Mouse (Mus musculus): ENCODE measurements around the gene Pirb.

The Pirb gene

DNA sequence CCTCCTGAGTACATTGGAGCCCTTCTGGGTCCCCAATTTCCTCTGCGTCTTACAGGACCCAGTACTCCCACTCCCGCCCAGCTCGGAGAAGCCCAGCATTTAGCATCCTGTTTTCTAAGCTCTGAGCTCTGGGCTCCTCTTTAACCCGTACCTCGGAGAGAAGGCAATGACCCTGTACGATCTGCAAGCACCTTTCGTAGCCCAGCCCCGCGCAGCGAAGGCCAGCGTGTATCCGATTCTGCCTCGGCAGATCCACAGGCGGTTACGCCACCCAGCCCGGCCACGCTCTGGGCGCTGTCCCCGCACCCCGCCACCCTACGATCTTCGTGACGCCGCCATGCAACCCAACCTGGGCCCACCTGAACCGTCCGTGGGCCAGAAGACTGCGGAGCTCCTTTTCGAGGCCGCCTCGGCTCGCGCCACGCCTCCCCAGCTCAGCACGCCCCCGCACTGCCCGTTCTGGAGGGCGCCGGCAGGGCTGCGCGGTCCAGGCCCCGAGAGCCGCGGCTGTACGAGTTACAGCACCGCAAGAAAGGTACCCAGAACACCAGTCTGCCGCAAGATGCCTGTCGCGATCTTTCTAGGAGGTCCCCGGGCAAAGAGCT lies 27.7 kb downstream of the Pirb start, which contains the start of gene Tsen34:
Tsen34 (plus strand) TSS at position 482 of the 605 bp plus-strand sequence.
- no peak for DNase-seq (ENCODE audit: low spot score)

DNA sequence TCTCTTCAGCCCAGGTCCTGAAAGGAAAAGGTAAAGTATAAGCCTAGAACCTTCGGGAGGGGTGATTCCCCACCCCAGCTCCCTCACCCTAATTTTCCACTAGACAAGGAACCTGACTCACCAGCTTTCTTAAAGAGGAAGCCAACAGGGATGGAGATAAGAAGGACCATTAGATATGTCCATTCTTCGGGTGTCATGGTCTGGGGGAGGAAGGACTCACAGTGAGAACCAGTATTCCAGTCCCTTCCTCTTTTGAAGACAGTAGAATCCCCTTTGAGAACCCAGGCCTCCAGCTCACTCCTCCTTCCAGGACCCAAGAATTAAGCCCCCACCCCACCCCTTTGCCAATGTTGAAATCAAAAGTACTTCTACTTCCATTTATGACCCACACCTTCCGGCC lies 28.3 kb downstream of the Pirb start:
- DNase-seq (ENCODE audit: low spot score) = no peak

DNA sequence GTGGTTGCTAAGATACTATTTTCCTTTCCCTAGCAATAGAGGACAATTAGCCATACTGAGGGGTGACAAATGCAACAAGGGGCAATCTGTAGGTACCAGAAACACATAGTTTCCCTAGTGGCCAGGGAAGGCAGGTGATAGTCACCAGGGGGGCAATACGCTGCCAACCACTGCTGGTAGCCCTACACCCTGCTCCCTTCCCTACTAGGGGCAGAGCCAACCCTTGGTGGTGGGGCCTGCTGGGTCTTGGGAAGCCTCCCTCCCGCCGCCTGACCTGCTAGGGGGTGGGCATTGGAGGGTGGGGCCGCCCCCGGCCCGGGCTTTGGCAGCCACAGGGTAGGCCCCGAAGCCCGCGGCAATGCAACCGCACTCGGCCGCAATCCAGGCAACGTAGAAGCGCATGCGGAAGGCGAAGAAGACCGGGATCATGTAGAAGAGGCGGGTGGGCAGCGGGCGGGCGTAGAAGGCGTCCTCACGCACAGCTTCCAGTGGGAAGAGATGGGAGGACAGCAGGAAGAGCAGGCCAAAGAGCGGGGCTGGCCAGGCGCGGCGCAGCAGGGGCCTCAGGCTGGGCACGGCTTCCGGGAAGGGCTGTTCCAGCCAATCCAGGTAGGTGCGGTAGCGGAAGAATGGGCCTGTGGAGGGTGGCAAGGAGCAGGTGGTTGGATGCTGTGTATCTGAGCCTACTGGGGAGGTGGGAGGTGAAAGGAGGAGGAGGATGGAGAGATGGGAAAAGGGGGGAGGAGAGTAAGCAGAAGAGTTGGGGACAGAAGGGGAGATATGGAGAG lies 34.6 kb downstream of the Pirb start:
- DNase-seq (ENCODE audit: low spot score) = no peak

DNA sequence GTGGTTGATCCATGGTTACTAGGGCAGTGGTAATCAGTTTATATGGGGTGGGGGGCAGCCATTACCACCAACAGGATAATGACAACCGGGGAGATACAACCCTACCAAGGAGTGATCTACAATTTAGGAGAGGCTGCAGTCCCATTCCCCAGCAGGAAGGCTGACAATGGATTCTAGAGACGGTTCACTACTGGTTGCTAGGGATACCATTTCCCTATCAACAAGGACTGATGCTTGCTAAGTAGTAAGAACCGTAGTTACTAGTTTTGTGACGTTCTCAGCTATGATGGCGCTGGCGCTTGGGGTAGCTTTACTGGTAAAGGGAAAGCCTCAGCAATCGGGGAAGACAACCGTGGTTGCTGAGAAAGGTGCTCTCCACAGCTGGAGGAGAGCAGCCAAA lies 35.5 kb downstream of the Pirb start:
- no peak for DNase-seq (ENCODE audit: low spot score)

DNA sequence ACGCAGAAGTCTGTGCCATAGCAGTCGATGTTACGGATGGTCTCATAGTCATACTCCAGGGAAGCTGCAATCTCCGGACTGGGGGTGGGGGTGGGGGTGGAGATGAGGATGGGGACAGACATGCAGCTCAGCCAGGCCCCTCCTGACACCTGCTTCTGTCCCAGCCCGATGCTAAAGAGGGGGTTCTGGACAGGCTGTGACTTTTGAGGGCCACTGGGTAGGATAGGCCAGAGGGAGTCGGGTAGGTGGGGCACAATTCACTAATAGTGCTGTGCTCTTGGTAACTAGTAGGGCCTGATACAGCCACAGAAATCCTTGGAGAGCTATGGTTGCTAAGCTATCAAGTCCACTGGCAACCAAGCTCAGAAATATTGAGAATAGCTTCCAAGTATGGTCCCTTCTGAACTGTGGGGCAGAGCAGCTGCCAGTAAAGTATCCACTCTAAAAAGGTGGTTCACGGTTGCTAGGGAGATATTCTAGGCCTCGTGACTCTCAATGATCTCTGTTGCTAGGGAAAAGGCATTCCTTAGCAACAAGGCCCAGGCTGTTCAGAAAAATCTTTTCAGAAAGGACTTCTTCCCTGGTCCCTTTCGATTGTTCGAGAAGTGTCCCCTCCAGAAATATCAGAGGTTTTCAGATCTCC lies 36.2 kb downstream of the Pirb start:
- no peak for DNase-seq (ENCODE audit: low spot score)

DNA sequence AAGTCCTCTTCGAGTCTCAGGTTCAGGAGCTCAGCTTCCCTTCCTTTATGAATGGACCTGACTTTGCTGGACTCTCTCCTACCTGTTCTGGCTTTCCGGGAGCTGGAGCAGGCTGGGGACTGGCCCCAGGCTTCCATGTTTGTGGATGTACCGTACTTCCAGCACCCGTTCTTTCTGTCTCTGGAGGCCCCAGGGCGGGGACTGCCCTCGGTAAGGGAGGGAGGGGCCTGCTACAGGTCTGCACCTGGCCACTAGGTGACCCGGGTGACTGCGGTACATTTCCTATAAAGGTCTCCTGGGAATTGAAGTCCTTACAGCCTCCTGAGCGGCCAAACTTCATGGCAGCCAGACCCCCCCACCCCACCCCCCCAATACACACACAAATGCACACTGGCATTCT lies 42.8 kb downstream of the Pirb start, which contains the start of gene Tmc4:
Tmc4 (minus strand) TSS at position 212 of the 400 bp plus-strand sequence.
- no peak for DNase-seq (ENCODE audit: low spot score)

DNA sequence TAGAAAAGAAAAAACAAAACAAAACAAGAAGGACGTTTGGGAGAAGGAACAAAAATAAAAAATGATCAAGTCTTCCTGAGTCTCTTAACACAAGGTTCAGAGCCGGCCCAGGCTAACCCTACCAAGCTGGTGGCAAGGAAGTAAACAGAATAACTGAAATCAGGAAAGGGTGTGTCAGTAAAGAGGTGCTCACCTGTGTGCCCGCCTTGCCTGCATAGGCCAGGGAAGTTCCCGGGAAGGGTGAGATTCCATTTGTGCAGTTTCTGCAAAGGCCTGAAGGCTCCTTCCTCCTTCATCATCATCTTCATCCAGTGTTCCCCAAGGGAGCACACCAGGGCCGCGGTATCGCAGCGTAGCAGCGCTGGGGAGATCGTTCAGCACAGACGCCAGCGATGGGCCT lies 43.8 kb downstream of the Pirb start:
- DNase-seq (ENCODE audit: low spot score) = no peak

DNA sequence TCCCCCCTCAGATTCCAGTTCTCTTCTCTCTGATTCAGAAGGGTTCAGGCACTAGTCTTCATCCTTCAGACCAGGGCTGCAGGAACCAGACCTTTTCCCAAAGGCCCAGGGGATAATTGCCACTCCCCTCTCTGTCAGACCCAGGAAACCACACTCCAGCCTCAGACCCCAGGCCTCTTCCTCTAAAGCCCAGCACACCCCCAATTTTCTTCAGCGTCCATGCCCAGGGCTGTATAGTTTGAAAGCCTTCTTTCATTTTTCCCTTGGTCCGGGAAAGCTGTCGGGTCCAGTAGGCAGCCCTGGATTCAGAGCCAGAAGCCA lies 45.0 kb downstream of the Pirb start:
- DNase-seq (ENCODE audit: low spot score) = no peak

DNA sequence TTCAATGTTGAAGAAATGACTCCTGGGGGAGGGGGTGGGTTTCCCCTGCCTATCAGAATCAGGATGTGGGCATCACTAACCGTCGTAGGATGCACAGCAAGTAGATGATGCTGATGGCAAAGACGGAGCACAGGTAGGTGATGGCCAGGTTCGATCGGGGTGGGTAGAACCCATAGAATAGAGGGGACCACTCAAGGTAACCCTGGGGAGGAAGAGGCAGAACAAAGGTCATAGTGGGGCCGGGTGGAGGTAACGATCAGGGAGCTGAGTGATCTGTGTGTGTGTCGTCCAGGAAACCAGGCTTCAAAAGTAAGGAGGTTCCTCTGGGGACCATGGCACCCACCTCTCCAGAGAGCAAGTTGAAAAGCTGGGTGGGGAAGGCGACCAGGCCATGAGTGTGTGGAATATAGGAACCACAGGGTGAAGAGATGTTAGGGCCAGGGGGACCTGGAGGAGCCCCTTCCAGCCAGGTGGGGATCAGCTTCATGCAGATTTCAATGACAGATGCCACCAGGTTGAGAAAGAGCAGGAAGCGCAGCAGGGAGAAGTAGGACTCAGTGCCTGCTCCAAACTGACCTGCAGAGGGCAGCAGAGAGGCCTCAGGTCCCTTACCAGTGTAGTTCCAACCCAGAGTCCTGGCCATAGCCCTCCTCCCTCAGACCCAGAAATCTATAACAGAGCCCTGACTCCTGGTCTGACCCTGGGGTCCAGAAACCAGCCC lies 45.5 kb downstream of the Pirb start:
- DNase-seq (ENCODE audit: low spot score) = peak; percentile 75

DNA sequence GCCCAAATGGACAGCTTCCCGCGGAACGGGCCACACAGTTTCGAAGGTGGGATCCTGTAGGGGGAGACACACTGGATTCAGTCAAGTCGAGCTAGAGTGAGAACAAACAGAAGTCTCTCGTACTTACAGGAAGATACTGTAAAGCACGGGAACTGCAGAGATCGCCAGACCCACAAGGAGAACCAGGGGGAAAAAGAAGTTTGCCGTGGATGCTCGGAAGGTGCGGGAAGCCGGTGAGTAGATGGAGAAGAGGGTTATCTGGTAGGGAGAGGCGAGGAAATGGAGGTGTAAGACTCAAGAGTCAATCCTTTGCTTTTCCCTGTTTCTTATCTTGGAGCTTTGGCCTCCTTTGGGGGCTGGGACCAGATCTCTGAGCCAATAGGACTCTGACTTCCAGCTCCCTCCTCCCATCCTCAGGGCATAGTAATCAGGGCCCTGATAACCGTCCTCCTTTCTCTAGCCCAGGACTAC lies 53.2 kb downstream of the Pirb start:
- DNase-seq (ENCODE audit: low spot score) = no peak

DNA sequence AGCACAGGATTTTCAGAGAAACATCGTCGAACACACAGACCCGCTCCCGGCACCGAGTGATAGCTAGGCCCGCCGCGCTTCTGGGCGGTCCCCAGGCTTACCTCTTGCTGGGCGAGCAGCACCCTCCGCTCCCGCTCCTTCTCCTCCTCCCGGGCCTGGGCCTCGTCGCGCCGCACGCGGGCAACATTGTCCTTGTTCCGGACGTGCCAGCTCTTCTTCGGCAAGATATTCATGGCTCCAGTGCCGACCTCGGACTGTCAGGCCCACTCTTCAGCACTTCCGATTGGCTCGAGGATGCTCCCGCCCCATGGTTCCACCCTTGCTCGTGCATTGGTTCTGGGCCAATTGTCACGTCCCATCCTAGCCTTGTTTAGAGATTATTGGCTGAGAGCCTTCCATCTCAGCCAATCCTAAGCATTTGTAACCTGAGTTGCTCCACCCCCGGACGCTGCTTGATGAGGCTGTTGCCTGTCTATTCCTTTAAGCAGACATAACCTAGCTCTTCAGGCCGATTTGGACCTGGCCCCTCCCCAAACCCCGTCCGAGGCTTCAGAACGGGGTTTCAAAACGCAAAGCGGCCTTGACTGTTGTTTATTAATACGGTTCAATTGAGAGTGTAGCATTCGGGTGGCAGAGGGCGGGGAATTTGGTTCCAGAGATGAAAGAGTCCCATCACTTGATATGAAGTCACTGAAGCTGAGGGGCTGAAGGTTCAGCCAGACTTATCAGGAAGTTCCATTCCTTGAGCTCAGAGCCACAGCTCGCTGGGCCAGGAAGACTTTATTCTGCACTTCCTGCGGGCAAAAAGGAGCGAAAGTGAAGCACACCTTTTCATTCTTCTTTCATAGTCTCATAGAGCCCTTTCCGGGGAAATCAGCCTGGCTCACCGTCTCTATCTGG lies 54.7 kb downstream of the Pirb start, which contains the start of gene Leng1:
Leng1 (minus strand) TSS at position 626 of the 900 bp plus-strand sequence.
- peak; percentile 92 for DNase-seq (ENCODE audit: low spot score)

DNA sequence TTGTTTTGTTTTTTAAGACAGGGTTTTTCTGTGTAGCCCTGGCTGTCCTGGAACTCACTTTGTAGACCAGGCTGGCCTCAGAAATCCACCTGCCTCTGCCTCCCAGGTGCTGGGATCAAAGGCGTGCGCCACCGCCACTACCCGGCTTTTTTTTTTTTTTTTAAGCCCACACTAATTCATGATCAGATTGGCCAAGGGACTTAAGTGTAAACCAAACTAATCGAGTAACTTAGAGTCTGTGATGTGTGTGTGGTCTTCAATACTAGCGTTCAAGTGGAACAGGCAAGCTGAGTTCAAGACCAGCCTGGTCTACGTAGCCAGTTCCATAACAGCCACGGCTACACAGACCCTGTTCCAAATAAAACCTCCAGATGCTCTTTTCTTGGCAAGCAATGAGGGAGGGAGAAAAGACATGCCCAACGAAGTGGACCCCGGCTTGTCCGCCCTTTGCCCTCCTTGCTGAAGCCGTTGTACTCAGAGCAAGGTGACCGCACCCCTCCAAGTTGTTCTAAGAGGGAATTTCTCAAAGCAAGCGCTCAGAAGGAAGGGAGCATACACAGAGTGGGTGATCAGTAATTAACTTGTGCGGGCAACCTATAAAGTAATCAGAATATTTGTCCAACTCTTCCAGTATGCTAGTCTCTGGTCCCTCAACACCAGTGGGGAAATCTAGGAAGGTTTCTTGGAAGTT lies 55.5 kb downstream of the Pirb start:
- DNase-seq (ENCODE audit: low spot score) = no peak

Measured in ovary, postnatal 36 days (tissue).